Mouse (Mus musculus): ENCODE measurements around the gene Dnajb6. TPM values are rescaled to one million over a fixed set of nuclear protein-coding genes. Genes with fewer than 3 reads are reported as not detected.
"Not testable (repeated sequence)": the region's sequence is repeated elsewhere in the genome, so short reads cannot be mapped to it uniquely, and the experiment has no call there.

The Dnajb6 gene
- polyA plus RNA-seq, 1 experiment from 2014 or later: 142 TPM

- no peak overlapping the region for H3K4me3 ChIP-seq (ENCODE audit: low read length)
- no peaks in the 10 kb centered on the region for H3K4me1 ChIP-seq (replicated peaks; ENCODE audit: control insufficient read depth, insufficient read depth, low read length)
- H3K4me2 ChIP-seq (ENCODE audit: low read depth, low read length): no peak overlapping the region
- no peak for ATAC-seq (ENCODE audit: low read depth)
- peaks cover 20% of the 10 kb centered on the region for H3K36me3 ChIP-seq (ENCODE audit: control insufficient read depth, insufficient read depth, low read length)
- H3K27me3 ChIP-seq (ENCODE audit: control insufficient read depth, insufficient read depth, low read depth, low read length): no peaks in the 10 kb centered on the region
- WGBS: 58% methylated on average over 5 of the region's 5 CpGs
- no peaks in the 10 kb centered on the region for H3K9me3 ChIP-seq (ENCODE audit: control insufficient read depth, low read length)
- no peak overlapping the region for H3K9ac ChIP-seq (ENCODE audit: low read length)
- no peak overlapping the region for H3K27ac ChIP-seq (ENCODE audit: low read length)
Measured at GRCm38 (mm10) chr5:29775437-29775836, 39.9 kb downstream of the Dnajb6 start.

GRCm38 (mm10) chr5:29778029-29778428, 42.5 kb downstream of the Dnajb6 start:
- H3K9me3 ChIP-seq (ENCODE audit: control insufficient read depth, low read length): no peaks in the 10 kb centered on the region
- H3K4me1 ChIP-seq (replicated peaks; ENCODE audit: control insufficient read depth, insufficient read depth, low read length): no peaks in the 10 kb centered on the region
- 84% methylated on average over 6 of the region's 6 CpGs for WGBS
- no peak overlapping the region for H3K27ac ChIP-seq (ENCODE audit: low read length)
- no peak overlapping the region for H3K4me2 ChIP-seq (ENCODE audit: low read depth, low read length)
- H3K36me3 ChIP-seq (ENCODE audit: control insufficient read depth, insufficient read depth, low read length): peaks cover 16% of the 10 kb centered on the region
- no peak overlapping the region for H3K4me3 ChIP-seq (ENCODE audit: low read length)
- no peak for ATAC-seq (ENCODE audit: low read depth)
- no peaks in the 10 kb centered on the region for H3K27me3 ChIP-seq (ENCODE audit: control insufficient read depth, insufficient read depth, low read depth, low read length)
- no peak overlapping the region for H3K9ac ChIP-seq (ENCODE audit: low read length)

GRCm38 (mm10) chr5:29779733-29780132, 44.2 kb downstream of the Dnajb6 start:
- 85% methylated on average over 8 of the region's 9 CpGs for WGBS
- H3K4me1 ChIP-seq (replicated peaks; ENCODE audit: control insufficient read depth, insufficient read depth, low read length); H3K9me3 ChIP-seq (ENCODE audit: control insufficient read depth, low read length); H3K4me3 ChIP-seq (ENCODE audit: low read length); ATAC-seq (ENCODE audit: low read depth); H3K9ac ChIP-seq (ENCODE audit: low read length); H3K4me2 ChIP-seq (ENCODE audit: low read depth, low read length); H3K27me3 ChIP-seq (ENCODE audit: control insufficient read depth, insufficient read depth, low read depth, low read length); H3K27ac ChIP-seq (ENCODE audit: low read length): not testable (repeated sequence)
- peaks cover 14% of the 10 kb centered on the region for H3K36me3 ChIP-seq (ENCODE audit: control insufficient read depth, insufficient read depth, low read length)

- no peak overlapping the region for H3K9ac ChIP-seq (ENCODE audit: low read length)
- H3K4me1 ChIP-seq (replicated peaks; ENCODE audit: control insufficient read depth, insufficient read depth, low read length): no peaks in the 10 kb centered on the region
- H3K27me3 ChIP-seq (ENCODE audit: control insufficient read depth, insufficient read depth, low read depth, low read length): no peaks in the 10 kb centered on the region
- peaks cover 14% of the 10 kb centered on the region for H3K36me3 ChIP-seq (ENCODE audit: control insufficient read depth, insufficient read depth, low read length)
- no peak overlapping the region for H3K27ac ChIP-seq (ENCODE audit: low read length)
- ATAC-seq (ENCODE audit: low read depth): no peak
- H3K9me3 ChIP-seq (ENCODE audit: control insufficient read depth, low read length): no peaks in the 10 kb centered on the region
- no peak overlapping the region for H3K4me2 ChIP-seq (ENCODE audit: low read depth, low read length)
- WGBS: 91% methylated on average over 3 of the region's 3 CpGs
- no peak overlapping the region for H3K4me3 ChIP-seq (ENCODE audit: low read length)
Measured at GRCm38 (mm10) chr5:29782261-29782660, 46.8 kb downstream of the Dnajb6 start.

GRCm38 (mm10) chr5:29784906-29785305, 49.4 kb downstream of the Dnajb6 start:
- WGBS: 92% methylated on average over 9 of the region's 13 CpGs
- H3K9ac ChIP-seq (ENCODE audit: low read length); H3K36me3 ChIP-seq (ENCODE audit: control insufficient read depth, insufficient read depth, low read length); H3K27ac ChIP-seq (ENCODE audit: low read length); H3K27me3 ChIP-seq (ENCODE audit: control insufficient read depth, insufficient read depth, low read depth, low read length); H3K9me3 ChIP-seq (ENCODE audit: control insufficient read depth, low read length); H3K4me2 ChIP-seq (ENCODE audit: low read depth, low read length); H3K4me1 ChIP-seq (replicated peaks; ENCODE audit: control insufficient read depth, insufficient read depth, low read length); ATAC-seq (ENCODE audit: low read depth); H3K4me3 ChIP-seq (ENCODE audit: low read length): not testable (repeated sequence)

GRCm38 (mm10) chr5:29785953-29786352, 50.5 kb downstream of the Dnajb6 start:
- ATAC-seq (ENCODE audit: low read depth); H3K4me1 ChIP-seq (replicated peaks; ENCODE audit: control insufficient read depth, insufficient read depth, low read length); H3K4me3 ChIP-seq (ENCODE audit: low read length); H3K27ac ChIP-seq (ENCODE audit: low read length); H3K36me3 ChIP-seq (ENCODE audit: control insufficient read depth, insufficient read depth, low read length); H3K4me2 ChIP-seq (ENCODE audit: low read depth, low read length); H3K9ac ChIP-seq (ENCODE audit: low read length); H3K27me3 ChIP-seq (ENCODE audit: control insufficient read depth, insufficient read depth, low read depth, low read length); H3K9me3 ChIP-seq (ENCODE audit: control insufficient read depth, low read length): not testable (repeated sequence)
- 91% methylated on average over 1 of the region's 11 CpGs for WGBS

GRCm38 (mm10) chr5:29794933-29795332, 59.4 kb downstream of the Dnajb6 start:
- not testable (repeated sequence) for H3K27me3 ChIP-seq (ENCODE audit: control insufficient read depth, insufficient read depth, low read depth, low read length); H3K36me3 ChIP-seq (ENCODE audit: control insufficient read depth, insufficient read depth, low read length); H3K4me3 ChIP-seq (ENCODE audit: low read length); H3K27ac ChIP-seq (ENCODE audit: low read length); H3K4me2 ChIP-seq (ENCODE audit: low read depth, low read length); H3K4me1 ChIP-seq (replicated peaks; ENCODE audit: control insufficient read depth, insufficient read depth, low read length); ATAC-seq (ENCODE audit: low read depth); H3K9ac ChIP-seq (ENCODE audit: low read length); H3K9me3 ChIP-seq (ENCODE audit: control insufficient read depth, low read length)
- 86% methylated on average over 5 of the region's 8 CpGs for WGBS

GRCm38 (mm10) chr5:29808940-29809339, 73.5 kb downstream of the Dnajb6 start:
- WGBS: 80% methylated on average over 1 of the region's 1 CpGs
- H3K4me1 ChIP-seq (replicated peaks; ENCODE audit: control insufficient read depth, insufficient read depth, low read length): no peaks in the 10 kb centered on the region
- H3K27me3 ChIP-seq (ENCODE audit: control insufficient read depth, insufficient read depth, low read depth, low read length): no peaks in the 10 kb centered on the region
- H3K4me3 ChIP-seq (ENCODE audit: low read length): no peak overlapping the region
- H3K9ac ChIP-seq (ENCODE audit: low read length): no peak overlapping the region
- no peaks in the 10 kb centered on the region for H3K36me3 ChIP-seq (ENCODE audit: control insufficient read depth, insufficient read depth, low read length)
- no peak overlapping the region for H3K4me2 ChIP-seq (ENCODE audit: low read depth, low read length)
- ATAC-seq (ENCODE audit: low read depth): no peak
- no peak overlapping the region for H3K27ac ChIP-seq (ENCODE audit: low read length)
- H3K9me3 ChIP-seq (ENCODE audit: control insufficient read depth, low read length): no peaks in the 10 kb centered on the region

GRCm38 (mm10) chr5:29811377-29811921, 76.0 kb downstream of the Dnajb6 start:
- H3K4me1 ChIP-seq (replicated peaks; ENCODE audit: control insufficient read depth, insufficient read depth, low read length); H3K9ac ChIP-seq (ENCODE audit: low read length); ATAC-seq (ENCODE audit: low read depth); H3K9me3 ChIP-seq (ENCODE audit: control insufficient read depth, low read length); H3K4me3 ChIP-seq (ENCODE audit: low read length); H3K4me2 ChIP-seq (ENCODE audit: low read depth, low read length); H3K36me3 ChIP-seq (ENCODE audit: control insufficient read depth, insufficient read depth, low read length); H3K27ac ChIP-seq (ENCODE audit: low read length); H3K27me3 ChIP-seq (ENCODE audit: control insufficient read depth, insufficient read depth, low read depth, low read length): not testable (repeated sequence)
- WGBS: 77% methylated on average over 7 of the region's 7 CpGs

Measured in lung, embryonic 16.5 days (tissue).